Mouse (Mus musculus): Measurements from ENCODE around the gene Mettl7b.
A peak's percentile ranks its signal among the peaks of the same experiment; 100 is the strongest.

Mettl7b gene

DNA sequence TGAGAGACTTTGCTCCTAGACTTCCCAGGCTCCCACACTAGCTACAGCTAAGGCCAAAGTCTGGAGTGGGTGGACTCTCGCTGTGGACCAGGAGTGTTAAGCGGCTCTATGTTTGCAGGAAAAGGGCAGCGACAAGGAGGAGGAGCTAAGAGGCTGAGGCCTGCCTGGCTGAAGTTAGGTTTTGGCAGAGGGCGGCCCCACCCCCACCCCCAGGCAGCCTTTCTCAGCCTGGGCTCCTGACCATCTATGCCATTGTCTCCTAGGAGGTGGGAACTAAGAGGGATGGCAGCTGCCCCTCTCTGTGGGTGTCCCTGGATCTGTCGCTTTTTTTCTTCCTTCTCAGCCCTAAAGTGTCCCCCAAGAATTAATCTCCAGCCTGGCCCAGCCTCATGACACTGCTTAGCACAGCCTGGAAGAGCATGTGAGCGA lies 41.6 kb downstream of the Mettl7b start:
- DNase-seq (ENCODE audit: low spot score), result no peak

DNA sequence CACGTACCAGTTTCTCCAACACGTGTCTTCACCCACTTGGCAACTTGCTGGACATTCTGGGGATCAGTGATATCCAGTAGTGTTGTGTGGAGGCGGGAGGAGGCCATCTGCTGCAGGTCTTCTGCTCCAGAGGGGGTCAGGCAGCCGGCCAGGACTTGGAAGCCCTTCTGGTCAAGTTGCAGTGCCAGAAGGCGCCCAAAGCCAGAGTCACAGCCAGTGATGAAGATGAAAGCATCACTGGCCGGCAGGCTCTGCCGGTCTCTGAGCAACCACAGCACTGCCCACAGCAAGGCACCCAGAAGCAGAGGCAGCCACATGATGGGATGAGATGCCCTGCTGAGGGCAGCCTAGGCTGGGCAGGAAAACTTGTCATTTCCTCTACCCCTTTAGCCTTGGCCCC lies 42.5 kb downstream of the Mettl7b start:
- peak; percentile 68 for DNase-seq (ENCODE audit: low spot score)

DNA sequence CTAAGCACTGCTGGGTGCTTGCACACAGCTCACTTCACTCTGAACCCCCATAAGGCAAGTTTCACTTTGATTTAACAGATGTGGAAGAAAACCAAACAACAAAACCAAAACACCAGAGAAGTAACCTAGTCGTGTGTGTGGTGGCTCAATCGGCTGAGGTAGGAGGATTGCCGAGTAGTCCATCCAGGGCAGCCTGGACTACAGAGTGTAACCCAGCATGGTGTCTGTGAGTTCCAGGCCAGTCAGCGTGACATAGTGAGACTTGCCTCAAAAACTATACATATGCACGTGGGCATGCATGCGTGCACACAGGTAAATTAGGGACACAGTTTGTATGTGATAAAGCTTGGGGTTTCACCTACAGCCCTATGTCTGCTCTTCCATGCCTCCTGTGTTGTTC lies 43.4 kb downstream of the Mettl7b start:
- no peak for DNase-seq (ENCODE audit: low spot score)

DNA sequence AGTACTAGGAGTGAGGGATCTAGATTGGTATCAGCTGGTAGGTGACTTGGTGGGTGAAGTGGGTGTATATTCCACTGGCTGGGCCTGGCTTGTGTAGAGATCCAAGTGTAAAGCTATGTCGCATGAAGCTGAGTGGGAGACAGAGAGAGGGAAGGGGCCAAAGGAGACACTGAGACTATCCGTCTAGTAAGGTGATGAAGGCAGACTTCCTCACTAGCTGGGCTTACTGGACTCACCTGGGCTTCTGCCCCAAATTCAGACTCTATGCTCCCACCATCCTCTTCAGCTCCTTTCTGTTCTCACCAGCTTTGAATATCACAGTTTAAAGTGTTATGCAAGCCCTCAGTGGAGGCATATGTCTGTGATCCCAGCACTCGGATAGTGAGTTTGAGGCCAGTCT lies 44.1 kb downstream of the Mettl7b start:
- DNase-seq (ENCODE audit: low spot score), result no peak

GRCm38 (mm10) chr10:128915550-128915949 lies 45.2 kb downstream of the Mettl7b start:
- DNase-seq (ENCODE audit: low spot score), result no peak

DNA sequence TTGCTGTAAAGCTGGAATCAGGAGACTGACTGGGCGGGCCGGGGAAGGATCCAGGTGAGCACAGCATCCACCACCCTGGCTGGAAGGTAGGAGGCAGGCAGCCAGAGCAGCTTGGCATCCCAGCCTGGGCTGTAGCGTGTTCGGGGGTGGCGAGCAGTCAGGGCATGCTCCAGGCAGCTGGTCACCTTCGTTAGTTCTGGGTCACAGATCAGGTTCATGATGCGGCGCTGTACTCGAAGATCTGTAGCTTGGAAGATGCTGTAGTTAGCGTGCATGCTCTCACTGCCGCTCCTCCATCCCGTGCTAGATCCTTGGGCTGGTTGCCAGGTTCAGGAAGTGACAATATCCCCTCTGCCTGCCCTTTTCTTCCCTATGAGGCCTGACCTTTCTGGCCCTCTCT lies 47.1 kb downstream of the Mettl7b start:
- DNase-seq (ENCODE audit: low spot score), result no peak

- DNase-seq (ENCODE audit: low spot score), result peak; percentile 95
Observed at GRCm38 (mm10) chr10:128913219-128913618, 47.6 kb downstream of the Mettl7b start.

- no peak for DNase-seq (ENCODE audit: low spot score)
Observed at GRCm38 (mm10) chr10:128912791-128913190, 48.0 kb downstream of the Mettl7b start.

- DNase-seq (ENCODE audit: low spot score), result no peak
Observed at GRCm38 (mm10) chr10:128912268-128912667, 48.5 kb downstream of the Mettl7b start.

- DNase-seq (ENCODE audit: low spot score), result no peak
Observed at GRCm38 (mm10) chr10:128911430-128911829, 49.4 kb downstream of the Mettl7b start.

DNA sequence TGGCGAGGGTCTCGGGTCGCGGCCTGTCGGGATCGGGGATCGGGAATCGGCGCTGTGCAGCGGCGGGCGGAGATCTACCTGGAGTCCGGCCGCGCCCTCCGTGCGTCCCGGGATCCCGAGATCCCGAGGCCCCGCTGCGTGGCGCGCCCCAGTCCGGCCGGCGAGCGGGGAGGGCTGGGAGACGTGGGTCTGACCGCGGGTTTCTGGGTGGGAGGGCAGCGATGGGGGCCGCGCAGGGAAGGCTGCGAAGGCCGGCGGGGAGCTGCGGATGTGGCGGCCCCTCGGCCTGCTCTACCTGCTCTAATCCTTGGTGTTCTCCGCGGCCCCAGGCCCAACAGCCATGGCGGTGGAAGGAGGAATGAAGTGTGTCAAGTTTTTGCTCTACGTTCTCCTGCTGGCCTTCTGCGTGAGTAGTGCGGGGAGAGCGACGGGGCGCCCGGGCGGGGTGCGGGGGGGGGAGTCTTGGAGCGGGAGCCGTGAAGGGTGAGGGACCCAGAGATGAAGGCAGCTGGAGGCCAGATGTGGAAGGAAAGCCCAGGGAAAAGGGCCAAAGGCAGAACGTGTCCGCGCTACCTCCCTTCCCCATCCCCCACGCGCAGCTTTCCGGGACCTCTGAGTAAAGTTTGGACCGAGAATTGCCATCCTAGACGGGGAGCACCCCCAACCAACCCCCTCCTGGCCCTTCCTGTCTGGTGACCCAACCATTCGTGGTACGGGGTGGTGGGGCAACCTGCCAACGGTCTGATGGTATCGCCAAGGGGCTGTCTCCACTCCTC lies 50.5 kb downstream of the Mettl7b start:
- peak; percentile 81 for DNase-seq (ENCODE audit: low spot score)

DNA sequence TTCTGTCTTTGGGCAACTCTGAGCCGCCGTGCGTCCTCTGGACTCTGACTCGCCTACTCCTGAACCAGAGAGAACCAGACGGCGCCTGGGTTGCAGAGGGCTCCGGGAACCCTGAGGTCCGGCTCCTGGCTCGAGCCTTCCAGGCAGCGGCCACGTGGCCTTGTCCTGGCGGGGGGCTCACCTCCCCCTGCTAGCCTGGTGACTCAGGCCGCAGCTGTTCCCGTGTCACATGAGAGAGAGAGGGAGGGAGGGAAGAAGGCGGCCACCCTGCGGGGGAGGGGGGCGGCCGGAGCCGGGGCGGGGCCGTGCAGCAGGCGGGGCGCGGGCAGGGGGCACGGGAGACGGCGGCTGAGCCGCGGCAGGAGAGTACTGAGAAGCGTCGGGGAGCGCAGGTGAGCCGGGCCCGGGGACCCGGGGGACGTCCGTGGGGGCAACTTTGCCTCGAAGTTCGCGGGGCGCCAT lies 51.2 kb downstream of the Mettl7b start:
- peak; percentile 91 for DNase-seq (ENCODE audit: low spot score)

- no peak for DNase-seq (ENCODE audit: low spot score)
Observed at GRCm38 (mm10) chr10:128908778-128909448, 51.9 kb downstream of the Mettl7b start.
